Mouse (Mus musculus) brain, embryonic 14.5 days (tissue): ENCODE data around the gene B430306N03Rik. TPM values are rescaled to one million over a fixed set of nuclear protein-coding genes. Genes with fewer than 3 reads are reported as not detected.
"Not testable (repeated sequence)": the region's sequence is repeated elsewhere in the genome, so short reads cannot be mapped to it uniquely, and the experiment has no call there.

ENCODE experiments used
- DNase-seq: peaks from one replicate; pipeline ENCODE4 v3.0.0-alpha.2; 2011; ENCODE audit warnings: low read depth
- CTCF ChIP-seq: fragments of 200-500 bp; IDR thresholded peaks from 2 replicates; pipeline ENCODE4 v1.5.1; 2012; ENCODE audit warnings: inconsistent platforms, mild to moderate bottlenecking, moderate library complexity, borderline replicate concordance; ENCODE audit not compliant: insufficient read depth, insufficient read length; ENCODE audit errors: extremely low read depth
- POLR2A ChIP-seq: fragments of 200-500 bp; IDR thresholded peaks from 2 replicates; pipeline ENCODE4 v1.6.1; 2012; ENCODE audit warnings: mild to moderate bottlenecking, inconsistent platforms, borderline replicate concordance; ENCODE audit not compliant: poor library complexity, insufficient read depth, insufficient read length, severe bottlenecking; ENCODE audit errors: extremely low read depth
- polyA plus RNA-seq: library from polyadenylated mRNA; depleted of rRNA; stranded (reverse); fragments of >200 nt; gene quantifications from 2 replicates; pipeline ENCODE4 v1.2.3, GENCODE M21; 2012

B430306N03Rik gene
- polyA plus RNA-seq, 1 experiment, result 0.26 TPM

DNA sequence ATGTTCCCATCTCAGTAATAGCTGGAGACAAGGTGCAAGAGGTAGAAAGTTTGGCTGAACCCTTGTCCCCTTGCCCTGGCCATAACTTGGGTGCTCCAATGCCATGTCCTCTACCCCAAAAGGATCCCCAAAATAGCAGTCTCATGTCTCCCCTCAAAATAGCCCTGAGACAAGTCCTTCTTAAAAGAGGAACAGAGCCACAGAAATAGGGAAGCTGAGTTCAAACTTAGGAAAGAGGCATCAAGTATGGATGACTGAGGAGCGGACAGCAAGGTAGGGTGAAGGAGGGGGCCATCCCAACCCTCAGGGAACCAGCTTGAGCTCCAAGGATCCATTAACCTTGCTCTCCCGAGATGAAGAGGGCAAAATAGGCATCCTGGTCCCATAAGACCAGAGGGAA lies 31.3 kb downstream of the B430306N03Rik start:
- no peak for DNase-seq
- TF ChIP-seq POLR2A (no peak), CTCF (no peak)

DNA sequence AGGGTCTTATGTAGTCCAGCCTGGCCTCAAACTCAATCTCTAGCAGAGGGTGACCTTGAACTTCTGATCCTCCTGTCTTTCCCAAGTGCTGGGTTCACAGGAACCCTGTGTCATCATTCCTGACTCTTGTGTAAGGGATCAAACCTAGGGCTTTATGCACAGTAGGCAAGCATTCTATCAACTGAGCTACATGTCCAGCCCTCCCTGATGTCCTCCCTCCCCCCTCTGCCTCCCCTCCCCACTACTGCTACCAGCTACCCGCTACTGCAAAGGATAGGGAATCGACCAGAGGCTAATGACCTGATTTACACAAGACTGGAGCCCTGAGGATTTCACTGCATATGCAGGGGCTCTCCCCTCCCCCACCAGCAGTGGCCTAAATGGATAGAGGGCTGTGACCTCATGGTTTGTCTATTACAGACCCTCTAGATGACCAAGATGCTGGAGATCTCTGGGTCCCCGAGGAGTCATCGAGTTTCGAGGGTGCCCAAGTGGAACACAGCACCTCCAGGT lies 34.8 kb downstream of the B430306N03Rik start:
- TF ChIP-seq CTCF, result no peak
- no peak for TF ChIP-seq POLR2A
- no peak for DNase-seq

DNA sequence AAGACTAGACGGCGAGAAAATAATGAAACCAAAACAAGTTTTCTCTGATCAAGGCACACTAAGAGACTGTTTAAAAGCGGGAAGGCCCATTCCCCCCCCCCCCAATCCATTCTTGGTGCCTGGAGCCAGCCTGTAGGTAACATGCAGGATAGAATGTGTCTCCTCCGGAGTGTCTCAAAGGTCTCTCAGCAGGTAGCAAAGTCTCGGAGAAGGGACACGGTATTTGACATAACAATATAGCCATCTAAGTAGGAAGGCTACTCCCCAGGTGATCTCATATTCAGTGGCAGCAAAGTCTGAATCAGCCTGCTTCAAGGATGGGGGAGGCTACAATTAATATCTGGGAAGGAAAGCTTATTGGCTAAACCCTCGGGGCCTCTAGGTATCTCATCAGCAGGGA lies 37.0 kb downstream of the B430306N03Rik start:
- DNase-seq, result not testable (repeated sequence)

DNA sequence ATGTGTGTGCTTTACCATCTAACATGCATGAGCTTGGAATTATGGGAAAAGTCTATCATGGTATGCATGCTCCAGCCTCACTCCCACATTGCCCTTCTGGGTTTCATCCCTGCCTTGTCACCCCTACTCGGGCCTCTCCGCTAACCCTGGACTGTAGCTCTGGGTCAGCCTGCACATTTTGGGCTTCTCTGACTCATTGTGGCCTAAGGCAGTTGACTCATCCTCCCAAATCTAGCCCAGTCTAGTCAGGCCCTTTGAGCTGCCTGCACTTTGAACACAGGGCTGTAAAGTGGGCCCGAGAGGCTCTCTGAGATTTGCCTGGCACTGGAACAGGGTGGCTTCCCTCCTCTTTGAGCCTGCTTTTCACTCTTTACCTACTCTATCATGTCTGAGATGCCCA lies 39.9 kb downstream of the B430306N03Rik start:
- DNase-seq, result no peak
- TF ChIP-seq CTCF (no peak), POLR2A (no peak)

DNA sequence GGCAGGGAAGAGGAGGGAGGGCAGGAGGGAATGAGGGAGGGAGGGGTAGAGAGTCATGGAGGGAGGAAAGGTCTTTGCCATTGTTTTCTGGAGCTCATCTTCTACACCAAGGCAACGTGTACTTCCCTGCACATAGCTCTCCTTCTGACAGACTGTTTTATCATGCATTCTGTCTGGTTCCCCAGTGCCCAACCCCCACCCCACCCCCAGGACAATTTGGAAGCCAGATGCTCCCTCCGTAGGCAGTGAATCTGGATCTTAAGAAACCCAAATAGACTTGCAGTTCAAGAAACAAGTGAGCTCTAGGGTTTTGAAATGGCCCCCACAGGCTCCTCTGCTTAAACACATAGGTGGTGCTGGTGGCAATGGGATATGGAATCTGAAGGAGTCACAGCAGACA lies 42.0 kb downstream of the B430306N03Rik start:
- no peak for DNase-seq
- no peak for TF ChIP-seq POLR2A
- TF ChIP-seq CTCF, result no peak

DNA sequence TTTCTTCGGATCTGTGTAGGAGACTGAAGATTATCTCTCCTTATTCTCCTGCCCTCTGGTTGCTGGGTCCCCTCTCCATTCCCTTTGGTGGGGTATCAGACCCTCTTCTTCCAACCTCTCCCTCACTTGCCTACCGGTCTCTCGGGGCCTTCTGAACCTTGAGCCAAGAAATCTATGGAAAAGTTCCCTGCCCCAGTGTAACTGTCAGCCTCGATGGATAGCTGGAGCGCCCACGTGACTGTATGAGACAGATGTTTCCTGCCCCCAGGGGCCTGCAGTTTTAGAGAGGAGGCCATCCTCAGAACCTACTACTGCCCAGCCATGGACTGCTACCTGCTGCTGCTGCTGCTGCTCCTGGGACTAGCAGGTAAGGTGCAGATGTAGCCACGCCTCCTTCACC lies 43.7 kb downstream of the B430306N03Rik start, which contains the start of gene Treml1:
TSS of gene Treml1 (plus strand) at position 301 of the 400 bp plus-strand sequence.
- TF ChIP-seq CTCF, result no peak
- no peak for TF ChIP-seq POLR2A
- no peak for DNase-seq

DNA sequence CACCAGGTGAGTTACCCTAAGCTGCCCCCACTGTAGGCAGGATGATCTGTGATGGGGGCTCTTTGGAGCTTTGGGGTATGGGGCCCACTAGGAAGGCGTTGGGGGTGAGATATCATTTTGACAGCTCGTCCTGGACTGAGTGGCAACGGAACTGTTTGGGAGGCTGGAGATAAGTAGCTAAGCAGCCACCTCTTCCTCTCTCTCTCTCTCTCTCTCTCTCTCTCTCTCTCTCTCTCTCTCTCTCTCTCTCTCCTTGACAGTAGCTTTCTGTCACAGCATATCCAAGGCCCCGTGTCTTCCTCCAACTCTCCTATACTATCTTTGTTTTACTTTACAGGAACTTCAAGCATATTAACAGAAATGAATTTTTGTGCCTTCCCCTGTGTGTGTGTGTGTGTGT lies 44.5 kb downstream of the B430306N03Rik start:
- TF ChIP-seq CTCF, result no peak
- no peak for TF ChIP-seq POLR2A
- DNase-seq, result no peak

DNA sequence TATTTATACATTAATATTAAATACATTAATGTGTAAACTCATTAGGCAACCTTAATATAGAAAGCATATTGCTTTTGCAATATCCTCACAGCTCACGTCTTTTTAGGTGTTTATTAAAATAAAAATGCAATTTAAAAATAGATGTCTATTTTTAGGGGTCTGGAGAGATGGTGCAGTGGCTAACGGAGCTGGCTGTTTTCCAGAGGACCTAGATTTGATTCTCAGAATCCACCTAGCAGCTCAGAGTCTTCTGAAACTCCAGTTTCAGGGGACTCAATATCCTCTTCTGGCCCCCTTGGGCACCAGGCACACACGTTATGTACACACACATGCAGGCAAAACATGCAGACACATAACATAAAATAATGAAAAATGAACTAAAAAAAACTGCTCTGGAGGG lies 46.4 kb downstream of the B430306N03Rik start:
- DNase-seq, result no peak
- TF ChIP-seq POLR2A, result no peak
- TF ChIP-seq CTCF, result no peak

DNA sequence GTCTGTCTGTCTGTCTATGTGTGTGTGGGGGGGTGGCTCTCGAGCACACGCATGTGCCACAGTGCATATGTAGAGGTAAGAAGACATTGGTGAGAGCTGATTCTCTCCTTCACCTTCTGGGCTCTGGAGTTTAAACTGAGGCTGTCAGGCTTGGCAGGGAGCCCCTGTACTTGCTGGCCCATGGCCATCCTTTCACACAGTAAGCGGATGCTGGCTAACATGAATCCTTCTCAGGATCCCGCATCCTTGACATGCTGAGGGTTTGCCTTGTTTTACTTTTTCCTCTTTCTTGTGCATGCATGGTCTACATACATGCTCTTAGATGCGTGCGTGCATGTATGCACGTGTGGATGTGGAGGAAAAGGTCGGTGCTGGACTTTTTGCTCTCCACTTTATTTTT lies 47.0 kb downstream of the B430306N03Rik start:
- DNase-seq, result peak; percentile 76
- TF ChIP-seq CTCF, result no peak

DNA sequence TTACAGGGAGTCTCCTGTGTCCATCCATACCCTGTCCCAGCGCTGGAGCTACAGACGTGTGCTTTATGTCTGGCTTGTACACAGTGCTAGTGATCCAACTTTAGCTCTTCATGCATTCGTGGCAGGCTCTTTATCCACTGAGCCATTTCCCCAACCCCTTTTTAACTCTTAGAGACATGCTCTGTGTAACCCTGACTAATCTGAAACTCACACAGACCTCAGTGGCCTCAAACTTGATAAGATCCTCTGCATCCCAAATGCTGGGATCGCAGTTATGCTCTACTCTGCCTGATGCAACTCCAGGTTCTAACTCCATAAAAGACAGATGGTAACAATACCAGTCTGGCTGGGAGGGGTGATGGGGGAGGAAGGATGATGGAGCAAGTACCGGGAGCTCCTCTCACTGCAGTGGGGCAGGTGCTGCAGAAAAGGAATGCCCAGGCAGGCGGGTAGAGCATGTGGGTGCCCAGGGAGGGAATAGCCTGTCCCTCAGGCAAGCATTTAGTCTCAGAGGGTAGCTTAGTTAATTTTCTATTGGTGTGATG lies 47.6 kb downstream of the B430306N03Rik start:
- no peak for TF ChIP-seq POLR2A
- no peak for TF ChIP-seq CTCF
- DNase-seq, result no peak

DNA sequence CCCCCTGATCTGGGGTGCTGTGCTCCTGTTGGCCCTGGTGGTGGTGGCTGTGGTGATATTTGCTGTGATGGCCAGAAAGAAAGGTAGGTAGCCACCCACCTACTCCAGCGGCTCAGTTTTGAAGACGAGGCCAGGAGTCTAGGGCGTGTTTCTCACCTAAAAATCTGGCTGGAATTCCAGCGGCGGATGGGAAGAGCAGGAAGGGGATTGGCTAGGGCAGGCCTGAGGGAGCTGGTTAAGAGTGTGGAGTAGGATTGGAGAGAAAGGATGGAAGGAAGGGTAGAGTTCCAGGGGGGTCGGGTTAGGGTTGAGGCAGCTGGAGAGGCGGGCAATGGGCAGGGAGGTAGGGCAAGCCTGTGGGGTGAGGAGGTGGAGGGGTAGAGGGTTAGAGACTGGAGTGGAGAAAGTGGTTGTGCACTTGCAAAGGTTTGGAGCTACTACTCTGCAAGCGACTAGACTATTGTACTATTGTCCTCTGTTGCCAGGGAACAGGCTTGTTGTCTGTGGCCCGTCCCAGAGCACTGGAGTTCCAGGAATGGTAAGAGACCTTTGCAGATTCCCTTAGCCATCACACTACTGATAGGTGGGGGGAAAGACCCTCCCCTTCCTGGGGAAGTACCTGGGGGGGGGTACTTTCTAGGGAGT lies 49.7 kb downstream of the B430306N03Rik start:
- TF ChIP-seq CTCF, result no peak
- no peak for TF ChIP-seq POLR2A
- no peak for DNase-seq

DNA sequence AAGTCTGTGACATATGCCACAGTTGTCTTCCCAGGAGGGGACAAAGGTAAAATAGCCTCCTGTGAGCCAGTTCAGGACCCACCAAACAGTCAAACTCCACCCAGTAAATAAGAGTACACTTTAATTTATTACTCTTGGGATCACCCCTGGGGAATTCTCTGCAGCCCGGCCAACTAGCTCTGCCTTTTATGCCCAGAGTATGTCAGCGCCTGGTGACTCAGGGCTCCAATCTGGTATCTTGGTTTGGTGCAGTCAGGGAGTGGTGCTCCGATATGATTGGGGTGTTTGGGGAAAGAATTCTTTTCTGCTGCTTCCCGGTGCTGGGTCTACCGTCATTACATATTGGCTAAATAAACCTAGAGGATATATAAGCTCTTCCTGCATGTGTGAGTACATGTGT lies 50.9 kb downstream of the B430306N03Rik start:
- no peak for DNase-seq
- TF ChIP-seq CTCF (no peak), POLR2A (no peak)
